In genomic region chr19:12011560-12012556, GRCm38 (mm10) we compare ENCODE assay signal across 8 mouse cellular contexts. TPM values are rescaled to one million over a fixed set of nuclear protein-coding genes. Genes with fewer than 3 reads are reported as not detected.
A peak's percentile ranks its signal among the peaks of the same experiment; 100 is the strongest.
DNase-seq lines count a peak whose midpoint lies in the region; ATAC-seq and TF ChIP-seq lines count a peak whose summit lies in the region.

No protein-coding gene starts in this region.

- peak; percentile 95 for DNase-seq in CD4-positive, CD25-positive, alpha-beta regulatory T cell, adult 2 months (ENCODE audit: low read depth, low spot score)
- DNase-seq in kidney, postnatal 0 days (ENCODE audit: low spot score), result peak; percentile 91
- peak; percentile 89 for DNase-seq in liver, adult 2 months (ENCODE audit: extremely low read depth, low read depth, low spot score)
- DNase-seq in spleen, postnatal 36 days (ENCODE audit: low spot score in 2 of 2), result peak; percentile 80 to 87

- H3K36me3 ChIP-seq in heart, embryonic 13.5 days, result no peaks in the 10 kb centered on the region
- H3K36me3 ChIP-seq in kidney, postnatal 0 days (ENCODE audit: insufficient read depth, low read length), result no peaks in the 10 kb centered on the region
- H3K36me3 ChIP-seq in liver, adult 2 months (ENCODE audit: control insufficient read depth, insufficient read depth, low read length), result no peaks in the 10 kb centered on the region

- no peak overlapping the region for H3K27ac ChIP-seq in brown adipose tissue, adult 24 weeks (replicated peaks; ENCODE audit: low read depth, low read length)
- H3K27ac ChIP-seq in heart, embryonic 13.5 days (replicated peaks), result peak overlapping the region; percentile 84
- peak overlapping the region; percentile 92 for H3K27ac ChIP-seq in kidney, postnatal 0 days
- peak overlapping the region; percentile 18; the same call in 1 of the 2 replicates for H3K27ac ChIP-seq in liver, adult 2 months (replicated peaks; ENCODE audit: insufficient read depth, low read depth, low read length)

- peak overlapping the region; percentile 80 for H3K4me2 ChIP-seq in heart, embryonic 13.5 days
- H3K4me2 ChIP-seq in kidney, postnatal 0 days (ENCODE audit: low read length), result peak overlapping the region; percentile 76

- H3K79me2 ChIP-seq in liver, adult 2 months (ENCODE audit: control insufficient read depth, insufficient read depth, low read length), result no peaks in the 10 kb centered on the region

- H3K4me1 ChIP-seq in brown adipose tissue, adult 24 weeks (ENCODE audit: control insufficient read depth, insufficient read depth, insufficient read length, low read length), result no peaks in the 10 kb centered on the region
- peaks cover 18% of the 10 kb centered on the region for H3K4me1 ChIP-seq in heart, embryonic 13.5 days
- peaks cover 5% of the 10 kb centered on the region; the same call in 1 of the 2 replicates for H3K4me1 ChIP-seq in kidney, postnatal 0 days (replicated peaks; ENCODE audit: insufficient read depth, low read length)
- H3K4me1 ChIP-seq in liver, adult 2 months (ENCODE audit: control insufficient read depth, insufficient read depth, low read length), result peaks cover 3% of the 10 kb centered on the region; the same call in 1 of the 2 replicates

- peak overlapping the region; percentile 64 for H3K4me3 ChIP-seq in brown adipose tissue, adult 24 weeks (ENCODE audit: insufficient read depth, low read depth, low read length)
- H3K4me3 ChIP-seq in heart, embryonic 13.5 days, result peak overlapping the region; percentile 58
- peak overlapping the region; percentile 56 for H3K4me3 ChIP-seq in kidney, postnatal 0 days (replicated peaks; ENCODE audit: low read depth, low read length)
- H3K4me3 ChIP-seq in liver, adult 2 months (ENCODE audit: insufficient read depth, low read depth, low read length), result peak overlapping the region; percentile 67

- peak; percentile 73 for ATAC-seq in erythroid progenitor cell, adult 5-6 weeks (replicated peaks; ENCODE audit: low FRiP score, poor library complexity, severe bottlenecking)
- ATAC-seq in heart, embryonic 13.5 days (ENCODE audit: extremely low read depth, insufficient number of reproducible peaks, low FRiP score, low TSS enrichment), result peak; percentile 66
- ATAC-seq in kidney, postnatal 0 days (replicated peaks; ENCODE audit: low FRiP score, low read depth), result peak; percentile 83
- peak; percentile 37 for ATAC-seq in monocyte, adult 5-6 weeks (replicated peaks; ENCODE audit: insufficient number of reproducible peaks, low FRiP score, low TSS enrichment, poor library complexity, severe bottlenecking)

- no peaks in the 10 kb centered on the region for H3K9me3 ChIP-seq in heart, embryonic 13.5 days
- H3K9me3 ChIP-seq in kidney, postnatal 0 days (replicated peaks; ENCODE audit: low read length), result no peaks in the 10 kb centered on the region

- H3K27me3 ChIP-seq in heart, embryonic 13.5 days (replicated peaks), result no peaks in the 10 kb centered on the region
- H3K27me3 ChIP-seq in kidney, postnatal 0 days (ENCODE audit: insufficient read depth, low read length), result no peaks in the 10 kb centered on the region
- H3K27me3 ChIP-seq in liver, adult 2 months (ENCODE audit: control insufficient read depth, insufficient read depth, low read length), result no peaks in the 10 kb centered on the region

- TF ChIP-seq CTCF in kidney, postnatal 0 days (IDR thresholded peaks at IDR 0.05; ENCODE audit: low read depth), result peak; percentile 82
- peak; percentile 86 for TF ChIP-seq CTCF in liver, adult 2 months (IDR thresholded peaks at IDR 0.05; ENCODE audit: low read depth, low read length)

- WGBS in heart, embryonic 13.5 days, result under 1% methylated on average over 49 of the region's 49 CpGs
- under 1% methylated on average over 49 of the region's 49 CpGs for WGBS in kidney, postnatal 0 days
- under 1% methylated on average over 49 of the region's 49 CpGs for WGBS in liver, adult 2 months

- peak overlapping the region; percentile 81 for H3K9ac ChIP-seq in heart, embryonic 13.5 days
- peak overlapping the region; percentile 55 for H3K9ac ChIP-seq in kidney, postnatal 0 days (ENCODE audit: low read depth, low read length)
- H3K9ac ChIP-seq in liver, adult 2 months (ENCODE audit: low read depth, low read length), result peak overlapping the region; percentile 51

- TF ChIP-seq POLR2A in liver, adult 2 months (IDR thresholded peaks at IDR 0.05; ENCODE audit: extremely low read depth, insufficient read depth, low read length), result no peak

RNA-seq across cellular contexts. Expression of gene Olfr1423, which starts 29.3 kb away (rescaled TPM):
- polyA plus RNA-seq in brown adipose tissue, adult 24 weeks (2012; ENCODE audit: insufficient read depth, insufficient read length, missing spikeins), result not detected in 2 replicates
- total RNA-seq in erythroid progenitor cell, adult 5-6 weeks (2015; ENCODE audit: low replicate concordance), result not detected in 2 replicates
- not detected in 2 replicates for total RNA-seq in erythroid progenitor cell, adult 5-6 weeks (2017; ENCODE audit: low replicate concordance)
- polyA plus RNA-seq in heart, embryonic 13.5 days (2015; fragmentation: Nextera tagmentation; extraction: Ambion mirVana), result not detected in 2 replicates
- polyA plus RNA-seq in kidney, postnatal 0 days (2015; fragmentation: Nextera tagmentation; extraction: Ambion mirVana), result not detected in 2 replicates
- total RNA-seq in liver, adult 2 months (2014; rRNA removed), result not detected in 2 replicates
- not detected in 2 replicates for polyA plus RNA-seq in liver, adult 2 months (2012; rRNA removed)
- total RNA-seq in monocyte, adult 5-6 weeks (2017), result 0.11 TPM in 1 of 3 replicates, not detected in the others

RNA-seq across cellular contexts. Expression of gene Osbp, which starts 46.1 kb away (rescaled TPM):
- polyA plus RNA-seq in brown adipose tissue, adult 24 weeks (2012; ENCODE audit: insufficient read depth, insufficient read length, missing spikeins), result 25.1 and 31.0 TPM in 2 replicates
- 23.5 and 34.6 TPM in 2 replicates for total RNA-seq in erythroid progenitor cell, adult 5-6 weeks (2015; ENCODE audit: low replicate concordance)
- 32.1 and 32.3 TPM in 2 replicates for total RNA-seq in erythroid progenitor cell, adult 5-6 weeks (2017; ENCODE audit: low replicate concordance)
- 4.2 and 4.8 TPM in 2 replicates for polyA plus RNA-seq in heart, embryonic 13.5 days (2015; fragmentation: Nextera tagmentation; extraction: Ambion mirVana)
- 6.1 and 6.2 TPM in 2 replicates for polyA plus RNA-seq in kidney, postnatal 0 days (2015; fragmentation: Nextera tagmentation; extraction: Ambion mirVana)
- 22.8 and 27.9 TPM in 2 replicates for total RNA-seq in liver, adult 2 months (2014; rRNA removed)
- 13.4 and 14.1 TPM in 2 replicates for polyA plus RNA-seq in liver, adult 2 months (2012; rRNA removed)
- 22.1 to 45.4 TPM (median 25.4 TPM) in 3 replicates for total RNA-seq in monocyte, adult 5-6 weeks (2017)

RNA-seq across cellular contexts. Expression of gene Olfr1424, which starts 50.6 kb away (rescaled TPM):
- not detected in 2 replicates for polyA plus RNA-seq in brown adipose tissue, adult 24 weeks (2012; ENCODE audit: insufficient read depth, insufficient read length, missing spikeins)
- not detected in 2 replicates for total RNA-seq in erythroid progenitor cell, adult 5-6 weeks (2015; ENCODE audit: low replicate concordance)
- not detected in 2 replicates for total RNA-seq in erythroid progenitor cell, adult 5-6 weeks (2017; ENCODE audit: low replicate concordance)
- polyA plus RNA-seq in heart, embryonic 13.5 days (2015; fragmentation: Nextera tagmentation; extraction: Ambion mirVana), result not detected in 2 replicates
- not detected in 2 replicates for polyA plus RNA-seq in kidney, postnatal 0 days (2015; fragmentation: Nextera tagmentation; extraction: Ambion mirVana)
- total RNA-seq in liver, adult 2 months (2014; rRNA removed), result not detected in 2 replicates
- not detected in 2 replicates for polyA plus RNA-seq in liver, adult 2 months (2012; rRNA removed)
- total RNA-seq in monocyte, adult 5-6 weeks (2017), result 1.4 TPM in 1 of 3 replicates, not detected in the others
